Mouse (Mus musculus) cerebellum, adult 8-10 months (tissue): ENCODE measurements around the gene Tmem184a.

Experiments used
- DNase-seq: peaks from one replicate; pipeline ENCODE4 v3.0.0; 2022

Tmem184a gene

GRCm38 (mm10) chr5:139819538-139820181 lies at the start of gene Tmem184a:
TSS of gene Tmem184a (minus strand) at chr5:139819917.
- no peak for DNase-seq

- DNase-seq = no peak
These were observed 43.0 kb upstream of the Tmem184a start for GRCm38 (mm10) chr5:139862759-139863158.

GRCm38 (mm10) chr5:139860328-139861104 lies 40.8 kb upstream of the Tmem184a start:
- DNase-seq = no peak

GRCm38 (mm10) chr5:139849626-139850320 lies 30.1 kb upstream of the Tmem184a start:
- no peak for DNase-seq

GRCm38 (mm10) chr5:139839142-139839541 lies 19.4 kb upstream of the Tmem184a start:
- DNase-seq = no peak

- peak; percentile 53 for DNase-seq
These were observed 18.8 kb upstream of the Tmem184a start for GRCm38 (mm10) chr5:139838476-139838892.

GRCm38 (mm10) chr5:139835706-139836105 lies 16.0 kb upstream of the Tmem184a start:
- no peak for DNase-seq

GRCm38 (mm10) chr5:139832125-139832524 lies 12.4 kb upstream of the Tmem184a start:
- DNase-seq = no peak

GRCm38 (mm10) chr5:139830734-139831133 lies 11.0 kb upstream of the Tmem184a start:
- DNase-seq = no peak

GRCm38 (mm10) chr5:139829384-139829783 lies 9.7 kb upstream of the Tmem184a start:
- DNase-seq = no peak

- DNase-seq = no peak
These were observed 7.9 kb upstream of the Tmem184a start for GRCm38 (mm10) chr5:139827593-139827992.

GRCm38 (mm10) chr5:139826357-139827055 lies 6.8 kb upstream of the Tmem184a start, which contains the start of the genes Gm26938 and Psmg3:
TSS of gene Gm26938 (minus strand) at chr5:139826407.
TSS of gene Psmg3 (minus strand) at chr5:139826885.
- DNase-seq = peak; percentile 94

- DNase-seq = no peak
These were observed 6.2 kb upstream of the Tmem184a start for GRCm38 (mm10) chr5:139825947-139826346.

- no peak for DNase-seq
These were observed 4.8 kb upstream of the Tmem184a start for GRCm38 (mm10) chr5:139824531-139824930.

- DNase-seq = no peak
These were observed 2.0 kb upstream of the Tmem184a start for GRCm38 (mm10) chr5:139821466-139822459.

- DNase-seq = no peak
These were observed 916 bp downstream of the Tmem184a start for GRCm38 (mm10) chr5:139818801-139819200.

- DNase-seq = no peak
These were observed 1.7 kb downstream of the Tmem184a start for GRCm38 (mm10) chr5:139818056-139818455.

- no peak for DNase-seq
These were observed 2.4 kb downstream of the Tmem184a start for GRCm38 (mm10) chr5:139817292-139817691.

- DNase-seq = no peak
These were observed 3.3 kb downstream of the Tmem184a start for GRCm38 (mm10) chr5:139816445-139816844.

GRCm38 (mm10) chr5:139815964-139816363 lies 3.8 kb downstream of the Tmem184a start:
- DNase-seq = no peak

- DNase-seq = no peak
These were observed 5.7 kb downstream of the Tmem184a start for GRCm38 (mm10) chr5:139813963-139814381.

GRCm38 (mm10) chr5:139813126-139813490 lies 6.6 kb downstream of the Tmem184a start:
- no peak for DNase-seq
